Mouse (Mus musculus) heart, adult 2 months (tissue): ENCODE measurements around the gene Ctsa.

ENCODE experiments used
- CTCF ChIP-seq: fragments of 200-600 bp; IDR thresholded peaks from 2 replicates; pipeline ENCODE4 v1.8.1; 2022; ENCODE audit warnings: antibody characterized with exemption, mild to moderate bottlenecking, moderate library complexity
- EP300 ChIP-seq: fragments of 200-500 bp; IDR thresholded peaks from 2 replicates; pipeline ENCODE4 v1.6.1; 2011; ENCODE audit warnings: low read depth, low read length, control low read depth; ENCODE audit not compliant: insufficient read depth
- POLR2A ChIP-seq: fragments of 200-500 bp; IDR thresholded peaks from 2 replicates; pipeline ENCODE4 v1.6.1; 2011; ENCODE audit warnings: mild to moderate bottlenecking, low read depth, low read length, control low read depth; ENCODE audit not compliant: insufficient read depth

DNA sequence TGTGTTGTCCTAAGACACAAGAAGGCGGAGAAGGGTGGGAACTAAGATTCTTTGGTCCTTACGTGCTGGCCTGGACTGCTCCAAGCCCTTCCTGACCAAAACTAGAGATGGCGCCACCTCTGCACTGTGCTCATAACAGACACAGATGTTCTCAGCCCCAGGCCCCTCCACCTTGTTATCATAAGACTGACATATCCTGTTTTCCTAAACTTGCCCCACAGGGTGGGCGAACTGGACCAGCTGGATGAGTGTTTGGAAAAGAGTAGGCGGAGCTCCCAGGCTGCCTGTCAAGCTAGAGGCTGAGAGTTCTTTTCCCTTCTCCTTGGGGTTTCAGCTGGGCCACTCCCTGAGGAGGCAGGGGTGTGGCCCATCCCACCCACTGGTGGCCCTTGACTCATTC, 15.0 kb upstream of the Ctsa start:
- TF ChIP-seq CTCF (no peak), POLR2A (no peak), EP300 (no peak)
